Mouse (Mus musculus) bone marrow macrophage, adult 2 months (primary cell): ENCODE results near the gene Lrrc46. TPM values are rescaled to one million over a fixed set of nuclear protein-coding genes. Genes with fewer than 3 reads are reported as not detected.

Experiments
- H3K27ac ChIP-seq: 2 replicates; pipeline ENCODE4 v1.5.1; 2012; ENCODE audit warnings: low read depth, low read length; ENCODE audit not compliant: insufficient read depth
- H3K4me1 ChIP-seq: 2 replicates; pipeline ENCODE4 v1.6.1; 2012; ENCODE audit warnings: low read length; ENCODE audit not compliant: control insufficient read depth, insufficient read depth
- H3K4me3 ChIP-seq: 2 replicates; pipeline ENCODE4 v1.5.1; 2012; ENCODE audit warnings: mild to moderate bottlenecking, low read length, moderate library complexity; ENCODE audit not compliant: insufficient read depth
- CTCF ChIP-seq: IDR thresholded peaks from 2 replicates; pipeline ENCODE4 v1.5.1; 2012; ENCODE audit warnings: low read depth, mild to moderate bottlenecking, low read length, moderate library complexity
- POLR2A ChIP-seq: IDR thresholded peaks from 2 replicates; pipeline ENCODE4 v1.6.1; 2012; ENCODE audit warnings: mild to moderate bottlenecking, low read depth, low read length, borderline replicate concordance
- polyA plus RNA-seq: library from polyadenylated mRNA; stranded (reverse); fragments of >200 nt; gene quantifications from 2 replicates; pipeline ENCODE4 v1.2.4, GENCODE M21; 2012; ENCODE audit not compliant: missing spikeins, insufficient read depth, insufficient read length

The Lrrc46 gene
- polyA plus RNA-seq, 1 experiment, result not detected

GRCm38 (mm10) chr11:97049492-97050085, 8.4 kb upstream of the Lrrc46 start:
- Histone ChIP-seq H3K4me1 (peaks cover 12% of the 10 kb centered on the region), H3K4me3 (no peak overlapping the region), H3K27ac (no peak overlapping the region)
- TF ChIP-seq POLR2A (no peak), CTCF (no peak)

- H3K4me1 ChIP-seq, result peaks cover 12% of the 10 kb centered on the region
- H3K27ac ChIP-seq, result no peak overlapping the region
- H3K4me3 ChIP-seq, result no peak overlapping the region
- TF ChIP-seq CTCF, result no peak
- TF ChIP-seq POLR2A, result no peak
Measured at GRCm38 (mm10) chr11:97048090-97048650, 7.0 kb upstream of the Lrrc46 start.

GRCm38 (mm10) chr11:97045861-97046260, 4.7 kb upstream of the Lrrc46 start:
- Histone ChIP-seq H3K27ac (no peak overlapping the region), H3K4me3 (no peak overlapping the region), H3K4me1 (peaks cover 8% of the 10 kb centered on the region)
- TF ChIP-seq CTCF, result peak; percentile 44; the same call in 1 of the 2 replicates
- no peak for TF ChIP-seq POLR2A

GRCm38 (mm10) chr11:97044902-97045301, 3.7 kb upstream of the Lrrc46 start:
- TF ChIP-seq CTCF (no peak), POLR2A (no peak)
- no peak overlapping the region for H3K27ac ChIP-seq
- H3K4me3 ChIP-seq, result no peak overlapping the region
- H3K4me1 ChIP-seq, result peaks cover 8% of the 10 kb centered on the region

GRCm38 (mm10) chr11:97040301-97041021, 746 bp downstream of the Lrrc46 start:
- Histone ChIP-seq H3K27ac (no peak overlapping the region), H3K4me1 (peaks cover 8% of the 10 kb centered on the region), H3K4me3 (peak overlapping the region; percentile 73)
- no peak for TF ChIP-seq CTCF
- no peak for TF ChIP-seq POLR2A

GRCm38 (mm10) chr11:97038881-97039280, 2.3 kb downstream of the Lrrc46 start:
- TF ChIP-seq CTCF (no peak), POLR2A (no peak)
- no peak overlapping the region for H3K4me3 ChIP-seq
- H3K27ac ChIP-seq, result no peak overlapping the region
- peaks cover 8% of the 10 kb centered on the region for H3K4me1 ChIP-seq

- TF ChIP-seq CTCF (no peak), POLR2A (no peak)
- Histone ChIP-seq H3K4me1 (peaks cover 4% of the 10 kb centered on the region), H3K4me3 (no peak overlapping the region), H3K27ac (no peak overlapping the region)
Measured at GRCm38 (mm10) chr11:97036141-97036540, 5.1 kb downstream of the Lrrc46 start.

GRCm38 (mm10) chr11:97033781-97034180, 7.4 kb downstream of the Lrrc46 start:
- no peak overlapping the region for H3K4me3 ChIP-seq
- TF ChIP-seq POLR2A, result no peak
- TF ChIP-seq CTCF, result no peak
- peaks cover 3% of the 10 kb centered on the region; the same call in 1 of the 2 replicates for H3K4me1 ChIP-seq
- H3K27ac ChIP-seq, result no peak overlapping the region

GRCm38 (mm10) chr11:97032499-97032898, 8.7 kb downstream of the Lrrc46 start:
- H3K4me1 ChIP-seq, result peaks cover 3% of the 10 kb centered on the region; the same call in 1 of the 2 replicates
- TF ChIP-seq POLR2A, result no peak
- no peak for TF ChIP-seq CTCF
- H3K4me3 ChIP-seq, result no peak overlapping the region
- no peak overlapping the region for H3K27ac ChIP-seq

GRCm38 (mm10) chr11:97031977-97032376, 9.2 kb downstream of the Lrrc46 start:
- Histone ChIP-seq H3K4me3 (no peak overlapping the region), H3K27ac (no peak overlapping the region), H3K4me1 (peaks cover 3% of the 10 kb centered on the region; the same call in 1 of the 2 replicates)
- no peak for TF ChIP-seq POLR2A
- no peak for TF ChIP-seq CTCF
